Mouse (Mus musculus) intestine, embryonic 16.5 days (tissue): Measurements from ENCODE around the gene Coil. TPM values are rescaled to one million over a fixed set of nuclear protein-coding genes. Genes with fewer than 3 reads are reported as not detected.

ENCODE experiments used
- ATAC-seq: fragments of 200-750 bp; cut with Nextera tagmentation; 2 replicates; pipeline ENCODE4 v1.8.0; 2017; ENCODE audit warnings: moderate TSS enrichment, moderate library complexity
- H3K27ac ChIP-seq: fragments of 300-500 bp; sonication (generic); 2 replicates; pipeline ENCODE4 v1.5.1; 2014; ENCODE audit warnings: mild to moderate bottlenecking, low read length
- H3K27me3 ChIP-seq: fragments of 300-500 bp; sonication (generic); replicated peaks from 2 replicates; pipeline ENCODE4 v1.6.1; 2014; ENCODE audit warnings: low read length, control low read depth, mixed read lengths; ENCODE audit not compliant: control insufficient read depth, insufficient read depth
- H3K36me3 ChIP-seq: fragments of 300-500 bp; sonication (generic); 2 replicates; pipeline ENCODE4 v1.6.1; 2014; ENCODE audit warnings: low read length, control low read depth; ENCODE audit not compliant: control insufficient read depth, insufficient read depth
- H3K4me1 ChIP-seq: fragments of 300-500 bp; sonication (generic); 2 replicates; pipeline ENCODE4 v1.6.1; 2014; ENCODE audit warnings: low read length, control low read depth, mixed read lengths; ENCODE audit not compliant: control insufficient read depth, insufficient read depth
- H3K4me2 ChIP-seq: fragments of 300-500 bp; sonication (generic); 2 replicates; pipeline ENCODE4 v1.6.1; 2014; ENCODE audit warnings: low read depth, low read length, control low read depth
- H3K4me3 ChIP-seq: fragments of 300-500 bp; sonication (generic); 2 replicates; pipeline ENCODE4 v1.5.1; 2014; ENCODE audit warnings: mild to moderate bottlenecking, low read length
- H3K9ac ChIP-seq: fragments of 300-500 bp; sonication (generic); 2 replicates; pipeline ENCODE4 v1.6.1; 2014; ENCODE audit warnings: low read depth, low read length
- H3K9me3 ChIP-seq: fragments of 300-500 bp; sonication (generic); 2 replicates; pipeline ENCODE4 v1.6.1; 2016; ENCODE audit warnings: low read length, control low read depth; ENCODE audit not compliant: control insufficient read depth
- WGBS: fragments of 180-500 bp; shearing (Covaris S2); extraction: QIAGEN DNeasy Blood & Tissue Kit; methylation state at CpG from one replicate; pipeline ENCODE4 v1.1.7; 2014; 5-methylcytosine and 5-hydroxymethylcytosine counted together
- polyA plus RNA-seq: library from polyadenylated mRNA; unstranded; fragments of >200 nt; fragmentation: Nextera tagmentation; extraction: Ambion mirVana; gene quantifications from 2 replicates; pipeline ENCODE4 v1.2.1, GENCODE M21; 2015

Coil gene
- polyA plus RNA-seq, 1 experiment from 2014 or later: 10.1 TPM

DNA sequence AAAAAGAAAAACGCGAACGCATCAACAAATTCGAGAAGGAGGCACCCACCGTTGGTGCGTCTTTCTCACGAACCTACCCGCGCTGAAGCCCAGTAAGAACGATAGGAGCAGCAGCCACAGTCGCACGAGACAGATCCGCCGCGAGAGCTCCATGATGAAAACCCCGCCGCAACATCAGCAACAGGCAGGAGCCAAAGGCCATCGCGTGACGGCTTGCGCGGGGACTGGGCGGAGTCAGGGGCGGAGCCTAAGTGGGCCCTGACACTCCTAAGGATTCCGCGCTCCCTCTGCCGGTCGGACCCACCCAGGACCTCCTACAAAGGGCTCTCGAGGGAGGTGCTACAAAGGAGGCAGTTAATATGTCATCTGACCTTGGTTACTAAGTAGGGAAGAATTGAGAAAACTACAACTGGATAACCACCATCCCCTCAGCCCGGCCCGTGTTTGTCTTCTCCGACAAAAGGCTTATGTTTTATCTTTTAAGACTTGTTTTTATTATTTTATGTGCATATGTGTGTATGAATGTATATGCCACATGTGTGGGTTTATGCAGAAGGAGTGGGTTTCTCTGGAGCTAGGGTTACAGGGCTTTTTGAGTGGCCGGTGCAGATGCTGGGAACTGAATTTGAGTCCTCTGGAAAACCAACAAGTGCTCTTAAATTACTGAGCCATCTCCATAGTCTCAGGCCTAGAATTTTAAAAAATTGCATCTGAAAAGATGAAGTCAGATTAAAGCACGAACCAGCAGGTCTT is 14.7 kb upstream of the Coil start, which contains the start of gene Scpep1:
Gene Scpep1 (minus strand): TSS at position 249 of the 753 bp plus-strand sequence.
- Histone ChIP-seq H3K36me3 (no peaks in the 10 kb centered on the region), H3K4me1 (peaks cover 9% of the 10 kb centered on the region; the same call in 1 of the 2 replicates), H3K4me2 (peak within 1 kb of the TSS; percentile 54), H3K4me3 (peak within 1 kb of the TSS; percentile 57), H3K9ac (peak within 1 kb of the TSS; percentile 64), H3K9me3 (no peaks in the 10 kb centered on the region), H3K27ac (peak within 1 kb of the TSS; percentile 72), H3K27me3 (no peaks in the 10 kb centered on the region)
- WGBS: 3% methylated on average over 34 of the region's 34 CpGs
- peak; percentile 97 for ATAC-seq

DNA sequence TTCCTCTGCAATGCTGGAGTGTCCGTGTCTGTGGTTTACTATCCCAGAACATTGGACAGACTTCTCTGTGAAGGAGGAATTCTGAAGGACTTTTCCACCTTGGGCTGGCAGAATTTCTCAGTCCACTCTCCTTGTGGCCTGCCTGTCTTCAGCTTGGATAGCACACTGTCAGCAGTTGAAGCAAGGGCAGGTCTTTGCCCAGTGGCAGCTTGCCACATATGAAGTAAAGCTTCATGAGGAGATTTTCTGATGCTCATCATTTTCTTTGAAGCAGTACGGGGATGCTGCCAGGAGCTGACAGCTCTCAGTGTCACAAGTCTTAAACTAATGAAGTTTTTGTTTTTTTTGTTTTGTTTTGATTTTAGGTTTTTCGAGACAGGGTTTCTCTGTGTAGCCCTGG is 11.2 kb upstream of the Coil start:
- H3K27ac ChIP-seq: no peak overlapping the region
- ATAC-seq: no peak
- H3K27me3 ChIP-seq: no peaks in the 10 kb centered on the region
- H3K4me1 ChIP-seq: peaks cover 7% of the 10 kb centered on the region; the same call in 1 of the 2 replicates
- no peak overlapping the region for H3K9ac ChIP-seq
- H3K9me3 ChIP-seq: no peaks in the 10 kb centered on the region
- no peak overlapping the region for H3K4me3 ChIP-seq
- 83% methylated on average over 3 of the region's 3 CpGs for WGBS
- no peak overlapping the region for H3K4me2 ChIP-seq
- no peaks in the 10 kb centered on the region for H3K36me3 ChIP-seq

DNA sequence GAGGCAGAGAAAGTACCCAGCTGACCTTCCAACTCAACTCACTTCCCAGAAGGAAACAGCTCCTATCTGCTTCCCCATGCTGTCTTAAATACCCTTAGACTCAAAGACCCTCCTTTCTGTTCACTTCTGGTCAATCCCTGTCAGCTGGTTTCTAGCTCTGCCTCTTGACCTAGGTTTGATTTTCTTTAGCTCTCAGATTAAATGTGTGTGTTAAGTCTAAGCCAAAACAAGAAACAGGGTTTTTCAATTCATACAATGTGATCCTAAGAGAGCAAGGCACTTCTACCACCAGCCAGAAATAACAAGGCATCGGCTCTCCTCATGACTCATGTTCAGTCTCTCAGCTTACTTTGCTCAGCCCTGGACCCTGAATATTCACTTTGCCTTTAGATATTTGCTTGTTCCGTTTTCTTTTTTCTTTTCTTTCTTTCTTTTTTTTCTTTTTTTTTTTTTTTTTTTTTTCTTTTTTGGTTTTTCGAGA is 3.1 kb upstream of the Coil start, which contains the start of gene Elobl:
Gene Elobl (minus strand): TSS at position 51 of the 481 bp plus-strand sequence.
- no peaks in the 10 kb centered on the region for H3K36me3 ChIP-seq
- no peak within 1 kb of the TSS for H3K4me3 ChIP-seq
- 79% methylated on average over 3 of the region's 3 CpGs for WGBS
- no peak for ATAC-seq
- no peak within 1 kb of the TSS for H3K9ac ChIP-seq
- no peaks in the 10 kb centered on the region for H3K27me3 ChIP-seq
- H3K27ac ChIP-seq: no peak within 1 kb of the TSS
- no peaks in the 10 kb centered on the region for H3K9me3 ChIP-seq
- H3K4me1 ChIP-seq: no peaks in the 10 kb centered on the region
- H3K4me2 ChIP-seq: no peak within 1 kb of the TSS

DNA sequence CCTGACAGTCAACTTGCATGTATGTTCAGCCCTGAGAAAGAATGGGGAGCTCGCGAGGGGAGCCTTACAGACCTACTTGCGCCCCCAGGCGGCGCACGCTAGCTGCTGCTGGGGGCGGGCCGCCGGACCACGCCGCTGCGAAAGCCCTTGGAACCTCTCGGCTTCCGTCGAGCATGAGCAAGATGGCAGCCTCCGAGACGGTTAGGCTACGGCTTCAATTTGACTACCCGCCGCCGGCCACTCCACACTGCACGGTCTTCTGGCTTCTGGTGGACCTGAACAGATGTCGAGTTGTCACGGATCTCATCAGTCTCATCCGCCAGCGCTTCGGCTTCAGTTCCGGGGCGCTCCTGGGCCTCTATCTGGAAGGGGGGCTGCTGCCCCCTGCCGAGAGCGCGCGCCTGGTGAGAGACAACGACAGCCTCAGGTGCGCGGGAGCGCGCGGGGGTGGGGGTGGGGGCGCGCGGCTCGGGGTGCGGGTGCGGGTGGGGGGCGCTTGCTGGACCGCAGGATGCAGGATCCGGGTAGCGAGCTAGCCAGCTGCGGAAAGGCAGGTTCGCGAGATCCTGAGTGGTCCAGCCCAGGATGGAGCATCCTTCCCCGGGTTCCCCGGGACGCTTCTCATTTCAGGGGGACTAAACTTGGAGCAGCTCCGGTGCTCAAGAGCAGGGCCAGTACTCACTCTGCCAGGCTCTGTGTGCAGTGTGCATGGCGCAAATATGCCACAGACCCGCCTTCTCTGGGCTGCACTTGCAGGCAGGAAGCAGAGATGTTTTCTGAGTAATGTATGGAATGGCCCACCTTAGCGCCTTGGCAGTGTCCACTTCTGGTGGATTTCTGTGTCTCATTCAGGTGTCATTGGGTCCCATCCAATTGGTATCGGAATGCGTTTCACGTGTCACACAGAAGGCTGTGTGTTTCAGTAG is 4.0 kb downstream of the Coil start:
- peak; percentile 86 for ATAC-seq
- Histone ChIP-seq H3K27me3 (no peaks in the 10 kb centered on the region), H3K36me3 (no peaks in the 10 kb centered on the region), H3K4me2 (peak overlapping the region; percentile 78), H3K9me3 (no peaks in the 10 kb centered on the region), H3K9ac (peak overlapping the region; percentile 82), H3K4me1 (0 out of 2 replicates have a peak, but pooled peaks cover 4% of the 10 kb centered on the region), H3K27ac (peak overlapping the region; percentile 77), H3K4me3 (peak overlapping the region; percentile 73)
- 1% methylated on average over 61 of the region's 62 CpGs for WGBS

DNA sequence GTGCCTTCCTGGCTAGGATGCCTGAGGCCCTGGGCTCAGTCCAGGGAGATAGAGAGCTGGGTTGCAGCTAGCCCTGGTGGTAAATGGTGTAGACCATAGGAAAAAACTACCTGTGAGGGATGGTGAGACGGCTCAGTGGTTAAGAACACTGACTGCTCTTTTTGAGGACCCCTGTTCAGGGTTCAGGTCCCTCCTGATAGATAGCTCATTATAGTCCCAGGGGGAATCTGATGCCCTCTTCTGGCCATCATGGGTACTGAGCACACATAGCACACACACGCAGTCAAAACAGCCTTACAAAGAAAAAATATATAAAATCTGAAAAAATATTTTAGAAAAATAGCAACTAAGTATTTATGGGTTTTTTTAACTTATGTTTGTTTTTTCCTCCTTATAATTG is 6.3 kb downstream of the Coil start:
- H3K4me1 ChIP-seq: 0 out of 2 replicates have a peak, but pooled peaks cover 4% of the 10 kb centered on the region
- H3K27me3 ChIP-seq: no peaks in the 10 kb centered on the region
- ATAC-seq: no peak
- WGBS: 99% methylated on average over 2 of the region's 2 CpGs
- no peak overlapping the region for H3K4me3 ChIP-seq
- no peaks in the 10 kb centered on the region for H3K36me3 ChIP-seq
- no peak overlapping the region for H3K4me2 ChIP-seq
- no peaks in the 10 kb centered on the region for H3K9me3 ChIP-seq
- no peak overlapping the region for H3K27ac ChIP-seq
- H3K9ac ChIP-seq: no peak overlapping the region

DNA sequence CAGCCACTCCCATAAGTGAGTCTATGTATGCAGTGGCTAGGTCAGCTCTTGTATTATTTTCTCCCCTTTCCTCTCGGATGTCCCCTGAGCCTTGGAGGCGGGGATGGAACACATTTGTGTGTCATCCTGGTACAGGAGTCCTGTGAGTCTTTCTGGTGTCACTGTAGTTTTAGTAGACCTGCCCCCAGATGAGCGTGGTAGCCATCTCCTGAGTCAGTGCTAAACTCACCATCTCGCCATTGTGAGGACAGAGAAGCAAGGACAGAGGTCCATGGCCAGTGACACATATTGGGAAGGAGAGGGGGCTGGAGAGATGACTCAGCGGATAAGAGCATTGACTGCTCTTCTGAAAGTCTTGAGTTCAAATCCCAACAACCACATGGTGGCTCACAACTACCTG is 7.1 kb downstream of the Coil start:
- Histone ChIP-seq H3K27me3 (no peaks in the 10 kb centered on the region), H3K9ac (no peak overlapping the region), H3K27ac (no peak overlapping the region), H3K4me2 (no peak overlapping the region), H3K36me3 (no peaks in the 10 kb centered on the region), H3K9me3 (no peaks in the 10 kb centered on the region), H3K4me3 (no peak overlapping the region), H3K4me1 (0 out of 2 replicates have a peak, but pooled peaks cover 4% of the 10 kb centered on the region)
- no peak for ATAC-seq
- 93% methylated on average over 5 of the region's 5 CpGs for WGBS

DNA sequence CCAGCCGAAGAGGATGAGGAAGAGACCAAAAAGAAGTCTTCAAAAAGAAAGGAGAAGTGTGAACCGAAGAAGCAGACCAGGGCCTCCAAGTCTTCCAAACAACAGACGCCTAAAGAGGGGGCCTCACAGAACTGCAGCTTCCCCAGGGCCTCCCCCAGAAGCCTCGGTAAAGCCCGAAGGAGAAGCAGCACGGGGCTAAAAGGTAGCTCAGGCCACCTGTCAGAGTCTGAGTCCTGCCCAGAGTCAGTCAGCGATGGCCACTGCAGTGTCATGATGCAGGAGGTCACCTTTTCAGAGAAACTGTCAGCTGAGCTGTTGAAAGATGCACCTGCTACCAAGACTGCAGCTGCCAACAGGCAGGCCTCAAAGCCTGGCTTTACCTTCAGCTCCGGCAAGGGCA is 11.3 kb downstream of the Coil start:
- 88% methylated on average over 8 of the region's 8 CpGs for WGBS

DNA sequence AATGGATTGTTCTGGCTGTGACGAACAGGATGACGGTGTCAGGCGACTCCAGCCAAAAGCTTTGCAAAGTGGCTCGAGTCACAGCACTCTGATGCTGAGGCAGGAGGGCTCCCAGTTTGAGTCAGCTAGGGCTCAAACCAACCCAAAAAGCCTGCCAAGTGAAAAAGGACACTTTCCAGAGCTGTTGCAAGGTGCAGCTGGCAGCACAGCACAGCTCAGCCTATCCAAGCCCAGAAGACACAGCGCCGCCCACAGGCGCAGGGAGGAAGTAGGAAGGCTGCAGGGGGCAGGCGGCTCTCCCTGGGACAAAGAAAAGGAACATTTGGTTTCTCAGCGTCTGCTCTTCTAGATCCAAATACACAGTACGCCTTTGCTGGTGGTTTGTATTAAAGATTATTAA is 16.6 kb downstream of the Coil start:
- no peak overlapping the region for H3K27ac ChIP-seq
- H3K4me3 ChIP-seq: no peak overlapping the region
- no peak overlapping the region for H3K4me2 ChIP-seq
- 90% methylated on average over 10 of the region's 10 CpGs for WGBS
- no peak for ATAC-seq
- no peak overlapping the region for H3K9ac ChIP-seq
- H3K9me3 ChIP-seq: no peaks in the 10 kb centered on the region
- peaks cover 2% of the 10 kb centered on the region; the same call in 1 of the 2 replicates for H3K36me3 ChIP-seq
- H3K4me1 ChIP-seq: no peaks in the 10 kb centered on the region
- H3K27me3 ChIP-seq: no peaks in the 10 kb centered on the region

More for the DNA sequence above, 11.3 kb downstream of the Coil start:
- Histone ChIP-seq H3K27me3 (no peaks in the 10 kb centered on the region), H3K9me3 (no peaks in the 10 kb centered on the region), H3K27ac (no peak overlapping the region), H3K36me3 (no peaks in the 10 kb centered on the region), H3K4me1 (no peaks in the 10 kb centered on the region), H3K4me2 (no peak overlapping the region), H3K9ac (no peak overlapping the region), H3K4me3 (no peak overlapping the region)
- ATAC-seq: no peak

DNA sequence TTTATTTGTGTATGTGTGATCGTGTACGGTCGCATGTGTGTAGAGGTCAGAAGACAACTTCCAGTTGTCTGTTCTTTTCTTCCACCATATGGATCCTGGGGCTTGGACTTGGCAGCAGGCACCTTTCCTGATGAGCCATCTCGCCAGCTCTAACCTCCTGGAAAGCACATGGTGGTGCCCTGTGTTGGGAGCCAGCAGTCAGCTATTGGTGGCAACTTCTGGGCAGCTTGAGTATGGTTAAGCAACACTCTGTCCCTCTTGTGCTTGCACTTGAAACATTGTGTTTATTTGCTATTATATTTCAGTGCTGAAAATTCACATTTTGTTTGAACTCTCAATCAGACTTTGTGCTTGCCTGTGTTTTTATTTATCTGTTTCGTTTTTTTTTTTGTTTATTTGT is 18.9 kb downstream of the Coil start:
- Histone ChIP-seq H3K4me3 (no peak overlapping the region), H3K27ac (no peak overlapping the region), H3K4me2 (no peak overlapping the region), H3K9me3 (no peaks in the 10 kb centered on the region), H3K27me3 (no peaks in the 10 kb centered on the region), H3K36me3 (peaks cover 2% of the 10 kb centered on the region; the same call in 1 of the 2 replicates), H3K4me1 (no peaks in the 10 kb centered on the region), H3K9ac (no peak overlapping the region)
- ATAC-seq: no peak
- WGBS: 75% methylated on average over 5 of the region's 5 CpGs
